Mouse (Mus musculus) retina, postnatal 7 days (tissue): ENCODE results near the gene Armcx2.
"Not testable (repeated sequence)": the region's sequence is repeated elsewhere in the genome, so short reads cannot be mapped to it uniquely, and the experiment has no call there.

Experiments used
- DNase-seq: peaks from one replicate; pipeline ENCODE4 v3.0.0-alpha.2; 2012; ENCODE audit warnings: low read depth, low spot score

Armcx2 gene

GRCm38 (mm10) chrX:134808755-134809224 lies at the start of gene Armcx2:
Gene Armcx2, minus strand, starts transcription at chrX:134809221.
- peak; percentile 31 for DNase-seq

GRCm38 (mm10) chrX:134849662-134850061 lies 40.6 kb upstream of the Armcx2 start:
- DNase-seq, result no peak

GRCm38 (mm10) chrX:134844424-134844823 lies 35.4 kb upstream of the Armcx2 start:
- no peak for DNase-seq

GRCm38 (mm10) chrX:134830508-134830907 lies 21.5 kb upstream of the Armcx2 start:
- DNase-seq, result no peak

- no peak for DNase-seq
These were observed 927 bp downstream of the Armcx2 start for GRCm38 (mm10) chrX:134807833-134808754.

GRCm38 (mm10) chrX:134787728-134788127 lies 21.3 kb downstream of the Armcx2 start:
- DNase-seq, result no peak

GRCm38 (mm10) chrX:134763428-134764198 lies 45.4 kb downstream of the Armcx2 start:
- DNase-seq, result not testable (repeated sequence)

- DNase-seq, result no peak
These were observed 51.6 kb downstream of the Armcx2 start for GRCm38 (mm10) chrX:134757293-134757995.

GRCm38 (mm10) chrX:134756434-134757292 lies 52.4 kb downstream of the Armcx2 start, which contains the start of gene Armcx3:
Gene Armcx3, plus strand, starts transcription at chrX:134756595.
- DNase-seq, result no peak
